Mouse (Mus musculus) adrenal gland, postnatal 10 days (tissue): Measurements from ENCODE around the gene Bclaf3. TPM values are rescaled to one million over a fixed set of nuclear protein-coding genes. Genes with fewer than 3 reads are reported as not detected.
A peak's percentile ranks its signal among the peaks of the same experiment; 100 is the strongest.
"Not testable (repeated sequence)": the region's sequence is repeated elsewhere in the genome, so short reads cannot be mapped to it uniquely, and the experiment has no call there.

Experiments
- DNase-seq: peaks from one replicate; pipeline ENCODE4 v3.0.0; 2021; ENCODE audit warnings: mixed read lengths
- long read RNA-seq, 2 experiments: library from polyadenylated mRNA; stranded (forward); transcript quantifications; one replicate each; pipeline ENCODE4 v2.0.0; 2021
- total RNA-seq, 2 experiments: library from RNA; stranded (reverse); gene quantifications; 2 replicates each; pipeline ENCODE4 v1.2.3; 2021

The Bclaf3 gene
- 10 to 100 TPM in 1 of 2 experiments, 1 to 10 TPM in 1; 6.8 to 10.1 TPM for total RNA-seq
- long read RNA-seq, experiment 1, partial matches to known transcripts: 3 of 10 reads
- long read RNA-seq, experiment 1, other reads (novel, unspliced or antisense): 3 of 10 reads
- long read RNA-seq, experiment 2, partial matches to known transcripts: 0 of 5 reads
- long read RNA-seq, experiment 2, other reads (novel, unspliced or antisense): 3 of 5 reads

DNA sequence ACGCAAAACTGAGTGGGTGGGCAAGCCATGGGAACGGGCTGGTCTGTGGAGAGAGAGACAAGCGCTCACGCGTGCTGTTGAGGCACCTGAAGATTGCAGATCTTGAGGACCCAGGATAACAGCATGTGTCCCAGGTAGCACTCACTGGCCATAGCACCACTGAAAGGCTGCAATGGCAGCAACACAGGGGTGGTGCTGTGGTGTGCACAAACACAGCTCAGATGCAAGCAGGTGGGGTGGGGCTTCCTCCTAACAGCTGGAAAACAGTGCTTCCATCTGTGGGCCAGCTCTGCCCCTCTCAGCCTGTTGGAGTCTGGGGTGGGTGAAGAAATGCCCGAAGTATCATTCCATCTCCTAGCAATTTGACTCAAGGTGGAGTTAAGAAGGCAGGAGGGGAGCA is at the start of gene Bclaf3:
Gene Bclaf3 (plus strand): TSS at position 301 of the 400 bp plus-strand sequence.
- no peak for DNase-seq

DNA sequence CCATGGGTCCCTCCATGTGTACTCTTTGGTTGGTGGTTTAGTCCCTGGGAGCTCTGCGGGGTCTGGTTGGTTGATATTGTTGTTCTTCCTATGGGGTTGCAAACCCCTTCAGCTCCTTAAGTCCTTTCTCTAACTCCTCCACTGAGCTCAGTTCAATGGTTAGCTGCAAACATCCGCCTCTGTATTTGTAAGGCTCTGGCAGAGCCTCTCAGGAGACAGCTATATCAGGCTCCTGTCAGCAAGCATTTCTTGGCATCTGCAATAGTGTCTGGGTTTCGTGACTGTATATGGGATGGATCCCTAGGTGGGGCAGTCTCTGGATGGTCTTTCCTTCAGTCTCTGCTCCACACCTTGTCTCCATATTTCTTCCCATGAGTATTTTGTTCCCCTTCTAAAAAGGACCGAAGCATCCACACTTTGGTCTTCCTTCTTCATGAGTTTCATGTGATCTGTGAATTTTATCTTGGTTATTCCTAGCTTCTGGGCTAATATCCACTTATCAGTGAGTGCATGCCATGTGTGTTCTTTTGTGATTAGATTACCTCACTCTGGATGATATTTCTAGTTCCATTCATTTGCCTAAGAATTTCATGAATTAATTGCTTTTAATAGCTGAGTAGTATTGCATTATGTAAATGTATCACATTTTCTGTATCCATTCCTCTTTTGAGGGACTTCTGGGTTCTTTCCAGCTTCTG is 48.1 kb upstream of the Bclaf3 start:
- DNase-seq: not testable (repeated sequence)

DNA sequence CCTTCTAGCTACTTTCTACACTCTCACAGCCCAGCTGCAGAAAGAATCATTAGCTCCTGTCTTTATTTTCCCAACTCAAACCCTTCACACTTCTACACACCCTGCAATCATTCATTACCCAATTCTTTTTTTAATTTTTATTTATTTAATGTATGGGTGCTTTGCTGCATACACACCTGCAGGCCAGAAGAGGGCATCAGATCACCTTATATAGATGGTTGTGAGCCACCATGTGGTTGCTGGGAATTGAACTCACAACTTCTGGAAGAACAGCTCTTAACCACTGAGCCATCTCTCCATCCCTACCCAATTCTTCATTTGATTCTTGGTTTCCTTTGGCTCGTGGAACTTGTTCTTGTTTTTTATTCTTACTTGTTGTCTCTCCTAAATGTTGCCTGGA is 42.2 kb upstream of the Bclaf3 start:
- DNase-seq: no peak

DNA sequence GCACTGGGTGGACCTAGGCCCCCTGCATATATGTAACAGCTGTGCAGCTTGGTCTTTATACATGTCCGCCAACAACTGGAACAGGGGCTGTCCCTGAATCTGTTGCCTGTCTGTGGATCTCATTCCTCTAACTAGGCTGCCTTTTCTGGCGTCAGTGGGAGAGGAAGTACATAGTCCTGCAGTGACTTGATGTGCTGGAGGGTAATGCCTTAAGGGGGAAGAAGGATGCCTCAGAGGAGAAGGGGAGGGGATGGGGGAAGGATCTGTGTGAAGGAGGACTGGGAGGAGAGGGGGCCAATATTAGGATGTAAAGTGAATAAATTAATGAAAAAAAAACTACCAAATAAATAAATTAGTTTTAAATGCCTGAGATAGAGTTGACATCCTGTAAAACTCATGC is 23.3 kb upstream of the Bclaf3 start:
- no peak for DNase-seq

DNA sequence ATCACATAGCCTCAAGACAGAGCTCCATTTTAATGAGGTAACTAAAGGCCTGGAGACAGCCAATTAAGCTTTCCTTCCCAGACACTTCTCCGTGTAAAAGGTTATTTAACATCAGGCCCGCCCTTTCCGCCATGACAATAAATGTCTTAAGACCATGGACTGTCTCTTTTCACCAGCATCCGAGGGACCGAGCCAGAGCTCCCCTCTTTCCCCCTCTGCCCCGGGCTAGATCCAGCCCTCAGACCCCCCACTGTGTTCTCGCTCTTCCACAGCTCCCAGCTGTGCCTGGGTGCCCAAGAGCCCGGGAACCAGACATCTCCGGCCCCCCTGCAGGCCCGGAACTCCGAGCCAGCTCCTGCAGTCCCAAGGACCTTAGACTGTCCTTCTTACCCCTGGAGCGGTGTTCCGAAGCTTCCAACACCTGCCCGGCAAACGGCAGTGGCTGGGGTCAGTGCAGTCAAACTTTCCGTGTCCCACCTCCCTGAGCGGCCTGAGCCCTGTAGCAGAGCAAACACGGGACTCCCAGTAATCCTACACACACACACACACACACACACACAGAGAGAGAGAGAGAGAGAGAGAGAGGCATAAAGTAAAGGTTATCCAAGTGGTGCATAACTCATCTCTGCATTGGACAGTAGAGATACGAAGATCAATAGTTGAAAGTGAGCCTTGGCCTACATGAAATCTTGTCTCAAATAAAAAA is 18.0 kb upstream of the Bclaf3 start:
- peak; percentile 1 for DNase-seq

DNA sequence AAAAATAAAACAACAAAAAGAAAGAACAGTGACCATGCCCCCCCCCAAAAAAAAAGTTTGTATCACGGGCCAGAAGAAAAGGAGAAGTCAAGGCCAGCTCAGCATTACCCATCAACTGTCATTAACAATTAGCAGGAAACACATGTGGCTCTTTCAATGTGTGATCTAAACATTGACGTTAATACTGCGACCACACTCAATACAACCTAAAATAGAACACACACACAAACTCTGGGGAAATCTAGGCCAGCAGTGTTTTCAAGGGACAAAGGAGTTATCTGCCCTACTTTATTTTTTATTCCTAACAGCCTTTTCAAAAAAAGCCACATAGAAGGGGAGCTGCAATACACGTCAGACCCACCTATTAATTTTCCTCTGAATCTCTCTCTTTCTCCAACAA is 17.4 kb upstream of the Bclaf3 start:
- DNase-seq: no peak

DNA sequence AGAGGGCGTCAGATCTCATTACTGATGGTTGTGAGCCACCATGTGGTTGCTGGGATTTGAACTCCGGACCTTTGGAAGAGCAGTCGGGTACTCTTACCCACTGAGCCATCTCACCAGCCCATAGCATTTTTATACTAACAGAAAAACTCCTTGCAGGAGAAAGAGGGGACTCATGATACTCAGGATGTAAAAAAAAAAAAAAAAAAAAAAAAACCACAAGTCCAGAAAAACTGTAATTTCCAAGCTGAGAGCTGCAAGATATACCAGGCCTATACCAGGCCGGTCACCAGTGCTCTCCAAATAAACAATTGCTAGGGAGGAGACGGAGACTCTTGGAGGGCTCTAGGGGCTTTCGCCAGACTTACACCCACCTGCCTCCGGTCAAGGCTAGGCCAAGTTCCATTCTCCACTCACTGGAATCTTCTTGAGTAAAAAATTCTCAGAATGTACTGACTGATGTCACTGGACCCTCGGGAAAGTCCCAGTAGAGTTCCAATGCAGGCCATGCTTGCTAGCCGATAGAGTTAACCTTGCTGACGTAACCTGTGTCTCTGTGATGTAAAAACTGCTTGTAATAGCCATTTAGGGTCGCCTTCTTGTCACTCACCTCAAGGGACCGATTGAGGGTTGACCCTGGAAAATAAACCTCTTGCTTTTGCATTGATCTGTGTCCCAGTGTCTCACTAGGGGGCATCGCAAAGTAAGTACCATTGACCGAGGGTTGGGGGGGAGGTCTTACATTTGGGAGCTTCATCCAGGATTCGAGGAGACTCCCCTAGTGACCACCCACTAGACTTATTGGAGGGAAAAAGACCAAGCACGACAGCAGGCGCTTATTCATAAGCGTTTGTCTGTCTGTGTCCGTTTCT is 16.4 kb upstream of the Bclaf3 start:
- no peak for DNase-seq

DNA sequence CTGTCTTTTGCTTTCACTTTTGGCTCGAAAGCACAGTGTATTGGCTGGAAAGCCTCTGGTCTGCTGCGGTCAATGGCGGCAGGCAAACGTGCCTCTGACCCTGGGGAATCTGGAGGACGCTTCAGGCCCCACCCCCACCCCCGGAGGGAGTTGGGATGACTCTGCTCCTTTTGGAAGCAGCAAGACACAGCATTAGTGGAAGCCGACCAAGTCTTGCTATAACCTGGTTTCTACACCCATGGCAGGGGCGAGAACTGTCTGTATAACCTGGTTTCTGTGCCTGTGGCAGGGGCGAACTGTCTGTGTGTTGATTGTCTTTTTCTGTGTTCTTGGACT is 15.8 kb upstream of the Bclaf3 start:
- peak; percentile 2 for DNase-seq

DNA sequence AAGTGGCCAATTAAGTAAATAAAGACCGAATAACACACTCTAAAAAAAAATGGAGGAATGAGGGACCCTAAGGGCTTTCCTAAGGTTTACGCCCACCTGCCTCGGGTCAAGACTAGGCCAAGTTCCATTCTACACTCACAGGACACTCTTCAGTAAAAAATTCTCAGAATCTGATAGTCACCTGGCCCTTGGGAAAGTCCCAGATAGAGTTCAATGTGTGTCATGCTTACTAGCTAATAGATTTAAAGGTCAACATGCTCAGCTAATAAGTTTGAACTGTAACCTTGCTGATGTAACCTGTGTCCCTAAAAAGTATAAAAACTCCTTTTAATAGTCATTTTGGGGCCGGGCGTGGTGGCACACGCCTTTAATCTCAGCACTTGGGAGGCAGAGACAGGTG is 10.9 kb upstream of the Bclaf3 start:
- no peak for DNase-seq

DNA sequence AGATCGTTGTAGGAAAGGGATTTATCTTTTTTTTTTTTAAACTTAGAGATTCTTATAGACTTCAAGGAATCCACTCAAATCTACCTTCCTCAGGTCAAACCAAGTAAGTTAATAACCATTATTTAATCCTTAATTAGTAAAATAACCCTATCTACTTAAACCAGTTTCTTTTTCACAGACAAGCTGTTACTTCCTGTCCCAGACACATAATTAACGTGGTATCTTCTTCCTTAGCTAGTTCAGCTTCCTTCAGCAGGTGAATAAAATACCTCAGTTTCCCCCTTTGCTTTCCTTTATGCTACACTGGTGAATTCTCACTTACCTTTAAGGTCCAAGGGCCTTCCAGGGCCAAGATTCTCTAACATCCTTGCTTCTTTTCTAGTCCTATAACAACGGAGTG is 4.7 kb upstream of the Bclaf3 start:
- DNase-seq: no peak

DNA sequence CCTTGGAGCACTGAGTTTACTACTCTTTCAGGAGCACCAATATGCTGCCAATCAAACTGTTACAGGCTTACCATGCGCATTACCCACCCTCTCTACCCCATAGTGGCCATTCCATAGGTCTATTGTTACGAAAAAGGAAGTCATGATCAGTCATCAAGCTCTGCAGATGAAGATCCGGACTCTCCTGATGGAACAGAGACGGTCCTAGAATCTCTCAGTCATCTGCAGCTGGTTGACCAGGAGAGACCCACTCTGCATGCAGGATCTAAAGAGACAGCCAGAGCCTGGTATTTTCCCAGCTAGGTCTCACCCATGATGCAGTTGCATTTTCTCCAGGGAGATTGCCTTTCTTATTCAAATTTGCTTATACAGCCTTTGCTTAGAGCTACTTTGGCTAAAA is 3.8 kb upstream of the Bclaf3 start:
- no peak for DNase-seq

DNA sequence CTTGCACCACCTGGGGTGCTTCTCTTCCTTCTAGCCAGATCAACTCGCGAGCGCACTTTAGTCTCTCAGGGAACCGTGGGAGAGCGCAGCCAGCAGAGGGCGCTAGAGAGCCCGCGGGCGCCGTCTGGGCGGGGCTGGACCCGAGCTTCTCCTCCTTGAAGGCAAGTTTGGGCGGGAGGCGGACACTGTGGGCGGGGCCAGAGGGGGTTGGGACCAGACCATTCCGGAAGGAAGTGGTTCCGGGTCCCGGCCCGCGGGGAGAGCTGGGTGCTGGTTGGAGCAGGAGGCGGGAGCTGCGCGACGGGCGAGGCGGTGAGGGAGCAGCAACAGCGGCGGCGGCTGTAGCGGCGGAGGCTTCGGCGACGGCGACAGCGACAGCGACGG is 5.9 kb downstream of the Bclaf3 start:
- DNase-seq: peak; percentile 97

DNA sequence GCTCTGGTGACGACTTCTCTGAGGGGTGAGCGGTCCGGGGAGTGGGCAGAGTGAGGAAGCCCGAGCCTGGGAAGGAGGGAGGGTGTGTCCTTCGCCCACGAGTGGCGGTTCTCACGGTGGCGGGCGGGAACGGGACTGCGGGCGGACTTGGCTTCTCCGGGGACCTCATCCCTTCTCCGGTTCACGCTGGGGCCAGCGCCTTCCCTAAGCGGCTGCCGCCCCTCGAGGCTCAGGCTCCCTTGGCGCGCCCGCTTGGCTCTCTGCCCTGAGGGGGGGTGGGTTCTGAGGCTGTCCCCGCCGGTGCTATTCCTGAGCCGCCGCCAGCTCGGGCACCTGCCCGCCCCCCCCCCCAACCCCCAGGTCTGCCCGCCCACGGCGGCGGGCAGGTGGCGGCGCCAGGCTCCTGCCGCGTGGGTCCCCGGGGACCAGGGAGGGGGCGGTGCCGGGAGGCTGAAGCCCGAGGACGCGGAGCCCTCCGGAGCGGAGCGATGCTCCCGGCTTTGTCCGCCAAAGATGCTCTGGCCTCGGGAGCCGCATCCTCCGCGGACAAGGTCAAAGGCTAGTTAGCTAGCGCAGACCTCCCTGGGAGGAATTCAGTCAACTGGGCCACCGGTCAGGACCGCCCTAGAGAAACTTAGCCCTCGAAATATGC is 6.4 kb downstream of the Bclaf3 start:
- peak; percentile 45 for DNase-seq

DNA sequence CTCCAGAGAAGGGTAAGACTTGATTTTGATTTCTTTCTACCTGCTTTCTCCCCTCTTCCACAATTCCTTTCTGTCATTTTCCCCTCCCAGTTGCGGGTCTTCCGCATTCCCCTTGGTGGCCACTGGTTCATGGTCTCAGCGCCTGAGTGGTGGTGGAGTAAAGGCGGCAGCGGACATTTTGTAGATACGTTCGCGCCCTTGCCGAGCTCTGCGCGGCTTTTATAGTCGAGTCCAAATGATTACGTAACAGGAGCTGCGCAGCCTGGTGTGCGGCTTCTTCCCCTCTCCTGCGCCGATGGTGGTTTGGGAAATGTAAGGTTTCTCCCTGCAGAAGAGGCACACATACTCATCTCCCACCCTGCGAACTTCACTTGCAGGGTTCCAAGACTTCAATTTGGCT is 15.4 kb downstream of the Bclaf3 start:
- no peak for DNase-seq

DNA sequence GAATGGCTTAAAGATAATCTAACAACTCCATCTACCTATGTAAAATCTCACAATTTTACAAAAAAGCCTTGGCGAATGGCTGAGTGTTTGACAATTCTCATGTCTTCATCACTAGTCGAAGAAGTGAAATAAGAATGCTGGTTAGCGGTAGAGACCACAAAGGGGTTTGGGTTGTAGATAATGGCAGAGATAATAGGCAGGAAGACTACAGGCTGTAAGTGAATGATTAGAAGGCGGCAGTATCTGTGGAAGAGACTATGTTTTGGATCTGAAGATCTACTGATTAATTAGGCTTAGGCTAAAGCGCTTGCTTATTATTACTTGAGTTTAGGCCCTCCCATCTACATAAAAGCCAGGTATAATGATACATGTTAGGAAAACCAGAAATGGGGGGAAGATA is 20.6 kb downstream of the Bclaf3 start:
- DNase-seq: no peak

DNA sequence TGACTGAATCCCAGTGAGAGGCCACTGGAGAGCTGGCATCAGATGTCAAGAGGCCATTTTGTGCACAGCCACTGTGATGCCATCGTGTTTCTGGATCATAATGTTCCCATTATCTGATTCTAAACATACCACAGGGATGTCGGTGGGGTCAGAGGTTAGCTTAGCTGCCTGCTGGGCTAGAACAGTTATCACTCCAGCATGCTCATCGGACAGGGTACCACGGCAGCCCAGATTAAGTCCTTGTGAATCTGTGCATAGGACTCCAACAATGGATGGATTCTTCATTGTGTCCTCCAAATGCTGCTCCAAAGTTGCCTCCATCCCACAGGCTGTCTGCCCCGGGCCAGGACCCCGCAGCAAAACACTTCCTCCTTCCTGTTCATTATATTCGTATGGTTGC is 58.2 kb downstream of the Bclaf3 start:
- not testable (repeated sequence) for DNase-seq

DNA sequence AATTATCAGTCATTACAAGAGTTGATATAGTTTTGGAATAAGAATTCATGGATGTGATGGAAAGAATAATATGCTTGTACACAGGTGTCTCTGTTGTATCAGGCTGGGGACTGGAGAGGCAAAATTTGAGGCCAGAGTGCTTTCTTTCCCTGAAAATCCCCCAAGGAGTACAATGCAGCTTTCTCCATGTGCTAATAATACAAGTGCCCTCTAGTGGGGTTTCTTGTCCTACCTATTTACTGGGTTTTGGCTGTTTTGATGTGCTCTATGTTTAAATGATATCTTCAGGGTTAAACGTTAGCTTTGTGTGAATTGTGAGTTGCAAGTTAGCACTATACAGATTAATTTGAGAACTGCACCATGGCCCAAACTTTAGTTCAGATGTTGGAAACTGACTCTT is 65.1 kb downstream of the Bclaf3 start:
- DNase-seq: no peak

DNA sequence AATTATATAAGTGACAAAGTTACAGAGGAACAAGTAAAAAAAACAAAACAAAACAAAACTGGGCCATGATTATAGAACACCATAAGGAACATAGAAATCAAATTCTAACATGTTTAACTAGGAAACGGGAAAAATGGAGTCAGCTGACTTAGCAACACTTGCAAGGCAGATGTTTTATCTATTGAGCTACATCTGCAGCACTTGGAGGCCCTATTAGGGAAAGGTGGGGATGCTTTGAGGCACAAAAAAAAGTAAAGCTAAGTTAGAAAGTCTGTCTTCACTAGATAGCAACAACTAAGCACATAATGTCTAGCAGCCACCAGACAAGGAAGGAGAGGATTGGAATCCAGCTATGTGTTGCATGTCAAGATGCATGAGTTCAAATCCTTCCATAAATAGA is 71.0 kb downstream of the Bclaf3 start:
- DNase-seq: no peak

DNA sequence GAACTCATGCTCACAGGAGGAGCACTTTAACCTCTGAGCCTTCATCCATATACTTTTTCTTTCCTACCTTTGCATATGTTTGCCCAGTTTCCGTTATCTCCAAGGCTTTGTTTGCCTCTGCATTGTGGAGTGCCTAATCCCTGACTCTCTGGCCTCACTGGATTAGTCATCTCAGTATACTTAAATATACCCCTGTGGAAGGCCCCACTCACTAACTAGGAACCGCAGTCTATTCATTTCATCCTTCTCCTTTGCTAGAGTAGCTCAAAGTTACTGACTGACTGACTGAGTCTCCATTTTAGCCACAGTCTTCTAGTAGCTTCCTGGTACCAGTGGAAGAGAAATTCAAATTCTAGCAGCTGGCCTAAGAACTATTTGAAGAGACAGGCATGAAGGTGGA is 78.3 kb downstream of the Bclaf3 start:
- no peak for DNase-seq

DNA sequence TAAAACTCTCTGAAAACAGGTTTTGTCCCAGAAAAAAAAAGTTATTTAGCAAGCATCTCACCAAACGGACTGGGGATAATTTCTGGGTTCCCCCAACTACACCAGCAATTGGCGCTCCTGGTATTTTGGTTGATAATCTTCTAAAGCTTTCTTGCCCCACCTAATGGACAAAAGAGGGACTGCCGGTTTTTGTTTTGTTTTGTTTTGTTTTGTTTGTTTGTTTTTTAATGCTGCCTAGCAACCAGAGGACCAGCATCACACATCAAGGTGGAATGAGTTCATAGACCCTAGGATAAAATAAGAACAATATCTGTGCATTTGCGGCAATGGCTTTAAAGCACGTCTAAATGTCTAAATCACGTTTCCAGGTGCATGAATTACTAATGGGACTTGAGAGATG is 80.4 kb downstream of the Bclaf3 start:
- DNase-seq: peak; percentile 14

DNA sequence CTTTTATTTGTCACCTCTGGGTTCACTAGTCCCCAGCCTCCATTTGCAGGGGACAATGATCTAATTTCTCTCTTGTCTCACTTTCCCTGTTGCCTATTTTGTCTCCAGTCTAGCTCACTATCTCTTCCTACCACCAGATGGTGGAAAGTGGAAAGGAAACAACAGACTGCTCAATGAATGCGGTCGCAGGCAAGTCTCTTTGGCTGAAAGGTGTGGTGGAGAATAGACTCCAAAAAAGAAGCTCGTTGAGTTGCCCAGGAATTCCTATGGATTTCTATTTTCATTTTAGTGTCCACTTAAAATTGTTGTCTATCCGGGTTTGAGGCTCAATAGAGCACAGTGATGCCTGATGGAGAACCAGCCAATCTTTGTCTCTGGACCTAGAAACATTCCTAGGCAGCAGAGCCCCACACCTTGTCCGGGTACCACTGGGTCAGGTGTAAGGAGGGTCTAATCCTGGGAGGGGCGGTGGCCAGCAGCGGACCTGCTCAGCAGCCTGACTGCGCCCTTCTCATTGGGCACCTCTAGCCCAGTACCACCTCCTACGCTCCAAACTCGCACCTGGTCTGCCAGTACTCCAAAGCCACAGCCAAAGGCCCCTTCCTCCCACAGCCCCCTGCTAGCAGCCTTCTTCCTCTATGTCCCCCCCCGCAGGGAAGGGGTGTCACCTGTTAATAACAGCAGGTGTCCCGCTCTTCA is 99.9 kb downstream of the Bclaf3 start:
- DNase-seq: peak; percentile 16
